Mouse (Mus musculus): ENCODE results near the gene Ugt1a2. TPM values are rescaled to one million over a fixed set of nuclear protein-coding genes. Genes with fewer than 3 reads are reported as not detected.
A peak's percentile ranks its signal among the peaks of the same experiment; 100 is the strongest.

Ugt1a2 gene
- polyA plus RNA-seq, 1 experiment from 2014 or later: not detected

GRCm38 (mm10) chr1:88259643-88260024 is 59.2 kb downstream of the Ugt1a2 start:
- Histone ChIP-seq H3K4me3 (ENCODE audit: low read depth, low read length) (no peak overlapping the region), H3K36me3 (replicated peaks; ENCODE audit: insufficient read depth, low read length) (peaks cover 36% of the 10 kb centered on the region), H3K4me1 (ENCODE audit: insufficient read depth) (peaks cover 54% of the 10 kb centered on the region), H3K4me2 (ENCODE audit: low read depth, low read length) (no peak overlapping the region), H3K9me3 (ENCODE audit: low read length) (no peaks in the 10 kb centered on the region), H3K9ac (replicated peaks) (0 out of 2 replicates have a peak overlapping the region, but pooled peaks have one; percentile 1), H3K27ac (ENCODE audit: low read depth) (peak overlapping the region; percentile 53), H3K27me3 (ENCODE audit: insufficient read depth, low read length) (no peaks in the 10 kb centered on the region)
- ATAC-seq: peak; percentile 4
- WGBS (ENCODE audit: insufficient replicate concordance): 70% methylated on average over 4 of the region's 4 CpGs
- no peak for TF ChIP-seq CTCF (IDR thresholded peaks at IDR 0.05; ENCODE audit: low read depth)
- TF ChIP-seq EP300 (IDR thresholded peaks at IDR 0.05; ENCODE audit: low read depth): no peak
- no peak for DNase-seq

GRCm38 (mm10) chr1:88260114-88260513 is 59.7 kb downstream of the Ugt1a2 start:
- Histone ChIP-seq H3K4me1 (ENCODE audit: insufficient read depth) (peaks cover 54% of the 10 kb centered on the region), H3K36me3 (replicated peaks; ENCODE audit: insufficient read depth, low read length) (peaks cover 41% of the 10 kb centered on the region), H3K4me2 (ENCODE audit: low read depth, low read length) (peak overlapping the region; percentile 1; the same call in 1 of the 2 replicates), H3K4me3 (ENCODE audit: low read depth, low read length) (no peak overlapping the region), H3K27ac (ENCODE audit: low read depth) (peak overlapping the region; percentile 53), H3K9ac (replicated peaks) (0 out of 2 replicates have a peak overlapping the region, but pooled peaks have one; percentile 1), H3K27me3 (ENCODE audit: insufficient read depth, low read length) (no peaks in the 10 kb centered on the region), H3K9me3 (ENCODE audit: low read length) (no peaks in the 10 kb centered on the region)
- DNase-seq: peak; percentile 94
- TF ChIP-seq EP300 (IDR thresholded peaks at IDR 0.05; ENCODE audit: low read depth) (no peak), CTCF (IDR thresholded peaks at IDR 0.05; ENCODE audit: low read depth) (no peak)
- peak; percentile 83 for ATAC-seq
- 50% methylated on average over 6 of the region's 6 CpGs for WGBS (ENCODE audit: insufficient replicate concordance)

GRCm38 (mm10) chr1:88260604-88261377 is 60.4 kb downstream of the Ugt1a2 start:
- no peak for TF ChIP-seq CTCF (IDR thresholded peaks at IDR 0.05; ENCODE audit: low read depth)
- peak; percentile 69 for DNase-seq
- peak; percentile 32 for ATAC-seq
- no peaks in the 10 kb centered on the region for H3K9me3 ChIP-seq (ENCODE audit: low read length)
- H3K4me1 ChIP-seq (ENCODE audit: insufficient read depth): peaks cover 54% of the 10 kb centered on the region
- no peak overlapping the region for H3K4me3 ChIP-seq (ENCODE audit: low read depth, low read length)
- peak overlapping the region; percentile 53 for H3K27ac ChIP-seq (ENCODE audit: low read depth)
- H3K36me3 ChIP-seq (replicated peaks; ENCODE audit: insufficient read depth, low read length): peaks cover 47% of the 10 kb centered on the region
- 0 out of 2 replicates have a peak overlapping the region, but pooled peaks have one; percentile 1 for H3K4me2 ChIP-seq (ENCODE audit: low read depth, low read length)
- no peak overlapping the region for H3K9ac ChIP-seq (replicated peaks)
- 64% methylated on average over 10 of the region's 10 CpGs for WGBS (ENCODE audit: insufficient replicate concordance)
- no peaks in the 10 kb centered on the region for H3K27me3 ChIP-seq (ENCODE audit: insufficient read depth, low read length)

- no peak overlapping the region for H3K27ac ChIP-seq (ENCODE audit: low read depth)
- no peak for TF ChIP-seq EP300 (IDR thresholded peaks at IDR 0.05; ENCODE audit: low read depth)
- no peak for TF ChIP-seq CTCF (IDR thresholded peaks at IDR 0.05; ENCODE audit: low read depth)
These were observed 61.3 kb downstream of the Ugt1a2 start for GRCm38 (mm10) chr1:88261706-88262105.

GRCm38 (mm10) chr1:88262255-88262654 is 61.9 kb downstream of the Ugt1a2 start:
- Histone ChIP-seq H3K4me2 (ENCODE audit: low read depth, low read length) (no peak overlapping the region), H3K4me3 (ENCODE audit: low read depth, low read length) (no peak overlapping the region), H3K27me3 (ENCODE audit: insufficient read depth, low read length) (no peaks in the 10 kb centered on the region), H3K9ac (replicated peaks) (no peak overlapping the region), H3K9me3 (ENCODE audit: low read length) (no peaks in the 10 kb centered on the region), H3K27ac (ENCODE audit: low read depth) (no peak overlapping the region), H3K36me3 (replicated peaks; ENCODE audit: insufficient read depth, low read length) (peaks cover 62% of the 10 kb centered on the region), H3K4me1 (ENCODE audit: insufficient read depth) (peaks cover 48% of the 10 kb centered on the region)
- ATAC-seq (no peak), DNase-seq (peak; percentile 84)
- TF ChIP-seq CTCF (IDR thresholded peaks at IDR 0.05; ENCODE audit: low read depth) (no peak), EP300 (IDR thresholded peaks at IDR 0.05; ENCODE audit: low read depth) (no peak)
- 76% methylated on average over 4 of the region's 4 CpGs for WGBS (ENCODE audit: insufficient replicate concordance)

More at GRCm38 (mm10) chr1:88261706-88262105, 61.3 kb downstream of the Ugt1a2 start:
- Histone ChIP-seq H3K27me3 (ENCODE audit: insufficient read depth, low read length) (no peaks in the 10 kb centered on the region), H3K4me3 (ENCODE audit: low read depth, low read length) (no peak overlapping the region), H3K4me1 (ENCODE audit: insufficient read depth) (peaks cover 54% of the 10 kb centered on the region), H3K36me3 (replicated peaks; ENCODE audit: insufficient read depth, low read length) (peaks cover 57% of the 10 kb centered on the region), H3K4me2 (ENCODE audit: low read depth, low read length) (no peak overlapping the region), H3K9ac (replicated peaks) (no peak overlapping the region), H3K9me3 (ENCODE audit: low read length) (no peaks in the 10 kb centered on the region)
- 82% methylated on average over 7 of the region's 7 CpGs for WGBS (ENCODE audit: insufficient replicate concordance)
- no peak for ATAC-seq
- DNase-seq: no peak

- Histone ChIP-seq H3K4me2 (ENCODE audit: low read depth, low read length) (no peak overlapping the region), H3K4me3 (ENCODE audit: low read depth, low read length) (no peak overlapping the region), H3K27ac (ENCODE audit: low read depth) (no peak overlapping the region), H3K9ac (replicated peaks) (no peak overlapping the region), H3K4me1 (ENCODE audit: insufficient read depth) (peaks cover 47% of the 10 kb centered on the region), H3K36me3 (replicated peaks; ENCODE audit: insufficient read depth, low read length) (peaks cover 69% of the 10 kb centered on the region), H3K9me3 (ENCODE audit: low read length) (no peaks in the 10 kb centered on the region), H3K27me3 (ENCODE audit: insufficient read depth, low read length) (no peaks in the 10 kb centered on the region)
- TF ChIP-seq CTCF (IDR thresholded peaks at IDR 0.05; ENCODE audit: low read depth) (no peak), EP300 (IDR thresholded peaks at IDR 0.05; ENCODE audit: low read depth) (no peak)
- DNase-seq (no peak), ATAC-seq (no peak)
- WGBS (ENCODE audit: insufficient replicate concordance): 64% methylated on average over 6 of the region's 6 CpGs
These were observed 62.6 kb downstream of the Ugt1a2 start for GRCm38 (mm10) chr1:88262961-88263360.

All from liver, postnatal 0 days (tissue).